Mouse (Mus musculus) ES-E14 (cell line): ENCODE measurements around the gene Eefsec.

ENCODE experiments used
- HCFC1 ChIP-seq: IDR thresholded peaks from 2 replicates; pipeline ENCODE4 v1.6.1; 2012; ENCODE audit warnings: low read length, inconsistent platforms, borderline replicate concordance; ENCODE audit not compliant: insufficient read depth
- MAFK ChIP-seq: IDR thresholded peaks from 2 replicates; pipeline ENCODE4 v1.6.1; 2014; ENCODE audit warnings: mild to moderate bottlenecking, low read depth, low read length, inconsistent platforms; ENCODE audit not compliant: insufficient read depth
- ZNF384 ChIP-seq: IDR thresholded peaks from 2 replicates; pipeline ENCODE4 v1.6.1; 2012; ENCODE audit warnings: low read depth, low read length, inconsistent platforms

- TF ChIP-seq ZNF384 (no peak), HCFC1 (no peak), MAFK (no peak)
These were observed 180.3 kb downstream of the Eefsec start for GRCm38 (mm10) chr6:88266055-88266454.
